Mouse (Mus musculus) spleen, postnatal 14 days (tissue): ENCODE measurements around the gene Coq10b.
A peak's percentile ranks its signal among the peaks of the same experiment; 100 is the strongest.
"Not testable (repeated sequence)": the region's sequence is repeated elsewhere in the genome, so short reads cannot be mapped to it uniquely, and the experiment has no call there.

ENCODE experiments used
- DNase-seq, 2 experiments: peaks; one replicate each; pipeline ENCODE4 v3.0.0; 2021 to 2022; ENCODE audit warnings: low spot score in 2 of 2

Coq10b gene

GRCm38 (mm10) chr1:55055322-55056115 is 2.9 kb downstream of the Coq10b start:
- DNase-seq: no peak

GRCm38 (mm10) chr1:55058383-55058782 is 5.8 kb downstream of the Coq10b start:
- not testable (repeated sequence) for DNase-seq

GRCm38 (mm10) chr1:55061099-55061498 is 8.5 kb downstream of the Coq10b start:
- DNase-seq: no peak

DNA sequence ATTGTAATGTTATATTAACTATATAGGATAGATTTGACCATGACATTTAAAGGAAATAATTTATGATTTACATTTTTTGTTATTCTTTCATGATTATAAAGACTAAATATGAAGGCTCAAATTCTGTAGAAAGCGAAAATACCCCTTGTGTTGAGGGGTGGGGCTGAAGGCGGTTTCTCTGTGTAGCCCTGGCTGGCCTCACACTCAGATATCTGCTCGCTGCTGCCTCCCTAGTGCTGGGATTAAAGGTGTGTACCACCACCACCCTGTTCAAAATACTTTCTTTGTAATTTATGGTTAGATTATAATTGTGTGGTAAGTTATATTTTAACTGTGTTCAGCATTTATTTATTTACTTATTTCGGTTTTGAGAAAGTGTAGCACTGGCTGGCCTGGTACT is 9.2 kb downstream of the Coq10b start:
- DNase-seq: no peak

DNA sequence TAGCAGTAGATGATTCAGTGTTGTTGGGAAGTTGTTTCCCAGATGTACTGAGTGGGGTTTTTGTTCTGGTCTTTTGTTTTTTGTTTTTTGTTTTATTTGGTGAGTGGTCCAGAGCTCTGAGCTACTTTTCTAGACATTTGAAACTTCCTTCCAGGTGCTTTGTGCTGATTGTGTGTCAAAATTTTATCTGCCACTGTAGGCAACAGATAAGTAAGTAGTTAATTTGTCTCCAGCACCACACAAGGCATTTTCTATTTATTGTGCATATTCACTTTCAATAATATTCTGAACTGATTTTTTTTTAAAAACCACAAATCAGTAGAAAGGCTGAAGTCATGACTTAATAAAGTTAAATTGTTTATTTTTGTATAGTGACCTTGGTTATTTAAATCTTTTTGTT is 19.8 kb downstream of the Coq10b start:
- DNase-seq: not testable (repeated sequence)

- no peak for DNase-seq
These were observed 22.2 kb downstream of the Coq10b start for GRCm38 (mm10) chr1:55074757-55075156.

DNA sequence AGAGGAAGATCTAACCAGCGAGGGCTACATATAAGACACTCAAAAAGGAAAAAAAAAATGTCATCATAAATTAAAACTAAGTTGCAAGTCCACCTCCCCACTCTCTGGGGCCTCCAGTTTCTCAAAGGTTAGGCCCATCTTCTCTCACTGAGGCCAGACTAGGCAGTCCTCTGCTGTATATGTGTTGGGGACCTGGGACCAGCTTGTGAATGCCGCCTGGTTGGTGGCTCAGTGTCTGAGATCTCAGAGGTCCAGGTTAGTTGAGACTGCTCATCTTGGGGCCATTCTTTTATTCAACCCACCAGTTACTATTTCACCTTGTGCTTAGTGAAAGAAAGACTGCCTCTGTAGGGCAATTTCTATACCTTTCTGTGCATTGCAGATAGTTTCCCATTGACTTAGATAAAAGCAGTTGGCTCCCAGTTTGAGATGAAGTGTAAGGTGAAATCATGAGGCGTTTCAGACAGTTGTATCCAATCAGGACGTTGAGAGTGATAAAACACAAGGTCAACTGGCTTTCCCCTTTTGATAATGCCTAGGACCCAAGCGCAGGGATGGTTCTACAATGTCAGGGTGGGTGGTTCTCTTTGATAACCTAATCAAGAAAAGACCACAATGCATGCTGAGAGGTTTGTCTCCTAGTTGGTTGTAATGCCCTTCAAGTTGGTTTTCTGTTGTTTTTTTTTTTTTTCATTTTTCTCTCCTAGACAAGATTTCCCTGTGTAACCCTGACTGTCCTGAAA is 23.3 kb downstream of the Coq10b start:
- no peak for DNase-seq

DNA sequence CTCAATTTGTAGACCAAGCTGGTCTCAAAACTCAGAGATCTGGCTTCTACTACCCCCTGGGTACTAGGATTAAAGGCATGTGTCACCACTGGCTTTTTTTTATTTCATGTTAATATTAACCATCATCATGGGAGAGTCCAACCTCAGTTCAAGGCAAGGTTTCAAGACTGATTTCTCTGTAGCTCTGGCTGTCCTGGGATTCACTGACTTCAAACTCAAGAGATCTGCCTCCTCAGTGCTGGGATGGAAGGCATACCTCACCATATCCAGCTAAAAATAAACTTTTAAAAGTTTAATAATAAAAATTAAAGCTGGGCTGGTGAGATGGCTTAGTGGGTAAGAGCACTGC is 23.8 kb downstream of the Coq10b start:
- no peak for DNase-seq

- no peak for DNase-seq
These were observed 24.4 kb downstream of the Coq10b start for GRCm38 (mm10) chr1:55076849-55077516.

GRCm38 (mm10) chr1:55079677-55080076 is 27.1 kb downstream of the Coq10b start:
- no peak for DNase-seq

- DNase-seq: no peak
These were observed 29.5 kb downstream of the Coq10b start for GRCm38 (mm10) chr1:55082106-55082505.

DNA sequence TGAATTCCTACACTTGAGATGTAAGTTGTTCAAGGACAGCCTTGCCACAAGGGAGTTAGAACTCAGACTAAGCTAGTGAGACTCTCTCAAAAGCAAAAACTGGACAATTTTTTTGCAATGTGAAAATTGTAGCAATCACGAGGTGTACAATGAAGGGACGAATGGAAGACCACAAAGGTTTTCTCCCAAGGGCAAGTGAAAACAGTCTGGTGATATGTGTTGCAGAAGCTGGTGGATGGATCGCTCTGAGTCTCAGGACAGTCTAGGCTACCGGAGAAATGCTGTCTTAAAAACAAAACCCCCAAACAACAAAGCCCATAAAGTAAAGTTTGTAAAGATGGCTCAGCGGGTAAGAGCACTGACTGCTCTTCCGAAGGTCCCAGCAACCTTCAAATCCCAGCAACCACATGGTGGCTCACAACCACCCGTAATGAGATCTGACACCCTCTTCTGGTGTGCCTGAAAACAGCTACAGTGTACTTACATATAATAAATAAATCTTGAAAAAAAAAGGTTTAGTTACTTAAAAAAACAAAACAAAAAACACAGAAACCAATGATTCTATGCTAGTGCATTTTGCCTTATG is 33.3 kb downstream of the Coq10b start:
- DNase-seq: no peak

DNA sequence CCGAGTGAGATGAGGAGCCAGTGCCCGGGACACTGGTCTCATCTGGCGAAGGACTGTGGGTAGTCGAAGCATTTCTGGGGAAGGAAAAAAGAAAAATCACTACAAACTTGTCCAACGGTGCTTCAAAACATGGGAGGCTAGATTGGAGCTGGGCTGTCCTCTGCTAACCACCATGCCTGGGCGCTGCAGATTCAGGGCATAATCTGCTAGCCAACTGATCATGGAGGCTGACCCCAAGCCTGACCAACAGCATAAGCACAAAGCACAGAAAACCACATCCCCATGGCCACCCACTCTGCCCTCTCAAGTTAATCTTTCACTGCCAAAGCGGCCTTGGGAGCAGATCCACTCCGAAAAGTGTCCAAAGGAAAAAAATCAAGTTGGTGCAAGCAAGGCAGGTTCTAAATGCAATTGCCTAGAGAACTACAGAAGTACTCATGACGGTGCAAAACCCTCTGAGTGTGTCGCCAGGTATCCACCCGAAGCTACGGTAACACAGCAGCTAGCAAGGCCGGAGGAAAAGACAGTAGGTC is 34.4 kb downstream of the Coq10b start:
- DNase-seq: no peak

- DNase-seq: no peak
These were observed 34.9 kb downstream of the Coq10b start for GRCm38 (mm10) chr1:55087401-55087904.

DNA sequence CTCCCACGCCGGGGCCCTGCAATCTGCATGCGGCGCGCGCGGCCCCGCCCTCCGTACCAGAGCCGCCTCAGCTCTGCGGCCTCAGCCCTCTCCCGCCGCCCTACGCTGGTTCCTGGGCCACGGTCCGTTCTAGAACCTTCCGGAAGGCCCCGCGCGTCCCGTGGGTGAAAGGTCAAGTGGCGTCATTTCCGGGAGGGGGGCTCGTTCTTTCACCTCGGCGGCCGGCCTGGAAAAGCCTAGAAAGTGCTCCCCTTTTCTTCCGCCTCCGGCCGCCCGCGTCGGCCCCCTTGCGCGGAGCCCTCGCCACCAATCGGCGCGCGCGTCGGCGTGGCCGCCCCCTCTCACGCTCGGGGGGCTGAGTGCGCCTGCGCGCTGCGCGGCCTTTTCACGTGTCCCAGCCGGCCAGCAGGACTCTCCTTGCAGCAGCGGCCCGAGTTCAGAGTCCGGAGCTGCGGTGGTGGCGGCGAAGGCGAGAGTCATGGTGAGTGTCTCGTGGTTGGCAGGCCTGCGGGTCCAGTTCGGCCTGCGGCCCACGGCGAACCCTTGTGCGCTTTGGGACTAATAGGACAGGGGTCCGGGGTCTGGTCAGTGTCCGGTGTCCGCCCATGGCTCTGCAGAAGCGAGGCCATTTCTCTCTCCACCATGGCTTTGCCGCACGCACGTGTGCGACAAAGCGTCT is 35.5 kb downstream of the Coq10b start, which contains the start of the genes Hspe1 and Hspd1:
Gene Hspe1 (plus strand): TSS at position 201 of the 679 bp plus-strand sequence.
Gene Hspd1 (minus strand): TSS at position 312 of the 679 bp plus-strand sequence.
- peak; percentile 89 to 94 for DNase-seq

GRCm38 (mm10) chr1:55088611-55089497 is 36.3 kb downstream of the Coq10b start:
- DNase-seq: no peak

GRCm38 (mm10) chr1:55089498-55090064 is 37.0 kb downstream of the Coq10b start:
- DNase-seq: no peak

DNA sequence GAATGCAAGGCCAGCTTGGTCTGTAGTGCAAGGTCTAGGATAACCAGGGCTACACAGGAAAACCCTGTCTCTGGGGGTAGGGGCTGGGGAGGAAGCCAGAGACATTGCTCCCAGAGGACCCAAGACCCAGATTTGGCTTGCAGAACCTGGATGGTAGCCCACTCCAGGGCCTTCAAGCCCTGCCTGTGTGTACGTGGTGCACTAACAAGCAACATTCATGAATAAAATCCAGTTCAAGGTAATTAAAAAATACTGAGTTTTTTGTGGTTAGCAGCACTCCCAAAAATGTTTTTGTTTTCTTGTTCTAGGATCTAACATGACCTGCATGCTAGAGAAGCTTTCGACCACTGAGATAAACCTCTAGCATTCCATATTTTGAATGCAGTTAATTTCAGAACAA is 39.5 kb downstream of the Coq10b start:
- DNase-seq: no peak

GRCm38 (mm10) chr1:55092469-55092868 is 39.9 kb downstream of the Coq10b start:
- DNase-seq: no peak
